In the genomic region with DNA sequence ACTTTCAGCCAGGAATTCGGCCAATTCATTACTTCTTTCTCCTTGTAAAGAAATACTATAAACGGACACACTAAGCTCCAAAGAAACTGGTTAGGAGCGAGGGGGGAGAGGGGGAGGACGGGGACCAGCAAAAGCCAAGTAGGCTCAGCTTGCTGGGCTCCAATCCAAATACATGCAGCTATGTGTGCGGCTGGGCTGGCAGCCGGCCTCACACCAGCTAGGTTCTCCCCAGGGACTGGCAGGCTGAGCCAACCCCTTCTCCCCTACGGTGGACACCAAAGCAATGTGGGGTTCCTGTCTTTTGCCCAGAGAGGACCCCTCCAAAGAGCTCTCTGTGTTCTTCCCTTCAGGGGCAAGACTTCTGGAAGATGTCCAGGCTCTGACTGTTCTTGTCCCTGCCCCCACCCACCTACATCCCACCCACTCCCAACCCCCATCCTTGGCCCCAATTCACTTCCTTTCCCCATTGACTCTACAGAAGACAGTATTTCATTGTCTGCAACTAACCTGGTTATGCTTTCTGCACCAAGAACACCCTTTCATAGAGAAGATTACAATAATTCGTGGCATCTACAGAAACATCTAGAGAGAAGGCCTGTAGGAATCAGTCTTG, we compare ENCODE assay signal across 8 mouse cellular contexts.
DNase-seq lines count a peak whose midpoint lies in the region; ATAC-seq lines count a peak whose summit lies in the region.

No protein-coding gene starts in this region.

- H3K4me1 ChIP-seq in hindbrain, embryonic 13.5 days (replicated peaks), result peaks cover 37% of the 10 kb centered on the region
- H3K4me1 ChIP-seq in neural tube, embryonic 15.5 days, result peaks cover 28% of the 10 kb centered on the region

- no peaks in the 10 kb centered on the region for H3K36me3 ChIP-seq in hindbrain, embryonic 13.5 days
- no peaks in the 10 kb centered on the region for H3K36me3 ChIP-seq in neural tube, embryonic 15.5 days

- intact Hi-C loops in left cerebral cortex, postnatal 25 days (cut with DNase I), result no loop called here

- no peak overlapping the region for H3K4me3 ChIP-seq in hindbrain, embryonic 13.5 days
- H3K4me3 ChIP-seq in neural tube, embryonic 15.5 days (replicated peaks), result no peak overlapping the region

- peak; percentile 68 for DNase-seq in adipocyte (ENCODE audit: low spot score)
- peak; percentile 23 for DNase-seq in cerebellum, adult 11 months
- peak; percentile 39 to 58 for DNase-seq in frontal cortex, postnatal 36 days (ENCODE audit: low spot score in 2 of 2)
- DNase-seq in left cerebral cortex, postnatal 25 days (ENCODE audit: low spot score in 2 of 2), result peak; percentile 26 to 56
- no peak for DNase-seq in spleen, postnatal 4 days (ENCODE audit: low spot score in 2 of 2)

- peak; percentile 83 for ATAC-seq in hindbrain, embryonic 13.5 days (ENCODE audit: low FRiP score)
- peak; percentile 90 for ATAC-seq in neural tube, embryonic 15.5 days (ENCODE audit: low FRiP score)
- no peak for ATAC-seq in erythroblast, adult 5-6 weeks (replicated peaks; ENCODE audit: low FRiP score, poor library complexity, severe bottlenecking)

- H3K27me3 ChIP-seq in hindbrain, embryonic 13.5 days, result no peaks in the 10 kb centered on the region
- H3K27me3 ChIP-seq in neural tube, embryonic 15.5 days (replicated peaks), result no peaks in the 10 kb centered on the region

- no peak overlapping the region for H3K9ac ChIP-seq in hindbrain, embryonic 13.5 days
- no peak overlapping the region for H3K9ac ChIP-seq in neural tube, embryonic 15.5 days (replicated peaks)

- no peak overlapping the region for H3K4me2 ChIP-seq in hindbrain, embryonic 13.5 days
- H3K4me2 ChIP-seq in neural tube, embryonic 15.5 days, result no peak overlapping the region

- H3K9me3 ChIP-seq in hindbrain, embryonic 13.5 days, result no peaks in the 10 kb centered on the region
- no peaks in the 10 kb centered on the region for H3K9me3 ChIP-seq in neural tube, embryonic 15.5 days (replicated peaks)

- H3K27ac ChIP-seq in hindbrain, embryonic 13.5 days, result peak overlapping the region; percentile 81
- H3K27ac ChIP-seq in neural tube, embryonic 15.5 days (replicated peaks), result peak overlapping the region; percentile 67

- 46% methylated on average over 8 of the region's 8 CpGs for WGBS in hindbrain, embryonic 13.5 days
- WGBS in neural tube, embryonic 15.5 days, result 41% methylated on average over 8 of the region's 8 CpGs

Comparison
In these comparisons a context has a peak if more than half of its experiments do, and no peak if none do; other contexts are left out.
1. DNase-seq: peak in adipocyte (single experiment), cerebellum, adult 11 months (single experiment), frontal cortex, postnatal 36 days (2 of 2) and left cerebral cortex, postnatal 25 days (2 of 2); none in spleen, postnatal 4 days (0 of 2).